Mouse (Mus musculus) E14TG2a.4 (cell line): Measurements from ENCODE around the gene B3gnt7.
A peak's percentile ranks its signal among the peaks of the same experiment; 100 is the strongest.

Experiments
- H3K27me3 ChIP-seq: 2 replicates; pipeline ENCODE4 v1.6.1; 2014; ENCODE audit warnings: low read length, control low read depth; ENCODE audit not compliant: insufficient read depth
- H3K36me3 ChIP-seq: 2 replicates; pipeline ENCODE4 v1.6.1; 2014; ENCODE audit warnings: low read length, control low read depth; ENCODE audit not compliant: insufficient read depth
- H3K4me1 ChIP-seq: replicated peaks from 2 replicates; pipeline ENCODE4 v1.6.1; 2014; ENCODE audit warnings: low read depth, low read length, control low read depth
- H3K4me3 ChIP-seq: replicated peaks from 2 replicates; pipeline ENCODE4 v1.5.1; 2014; ENCODE audit warnings: mild to moderate bottlenecking, low read length
- H3K9me3 ChIP-seq: 2 replicates; pipeline ENCODE4 v1.6.1; 2014; ENCODE audit warnings: low read length, control low read depth
- CTCF ChIP-seq: conservative IDR thresholded peaks from 2 replicates; pipeline ENCODE4 v1.5.1; 2014; ENCODE audit warnings: low read length
- NANOG ChIP-seq: IDR thresholded peaks from 2 replicates; pipeline ENCODE4 v1.6.1; 2014; ENCODE audit warnings: borderline replicate concordance, low read length, mixed read lengths
- POU5F1 ChIP-seq: IDR thresholded peaks from 2 replicates; pipeline ENCODE4 v1.6.1; 2014; ENCODE audit warnings: low read length, borderline replicate concordance

The B3gnt7 gene

GRCm38 (mm10) chr1:86269190-86269508 is 33.5 kb upstream of the B3gnt7 start:
- Histone ChIP-seq H3K27me3 (no peaks in the 10 kb centered on the region), H3K9me3 (no peaks in the 10 kb centered on the region), H3K36me3 (no peaks in the 10 kb centered on the region), H3K4me3 (peak overlapping the region; percentile 7; the same call in 1 of the 2 replicates), H3K4me1 (peaks cover 30% of the 10 kb centered on the region)
- TF ChIP-seq NANOG (no peak), POU5F1 (no peak), CTCF (no peak)

- Histone ChIP-seq H3K4me3 (no peak overlapping the region), H3K4me1 (peaks cover 33% of the 10 kb centered on the region), H3K27me3 (no peaks in the 10 kb centered on the region), H3K36me3 (no peaks in the 10 kb centered on the region), H3K9me3 (no peaks in the 10 kb centered on the region)
- TF ChIP-seq POU5F1 (no peak), NANOG (no peak), CTCF (no peak)
Observed at GRCm38 (mm10) chr1:86271707-86272106, 30.9 kb upstream of the B3gnt7 start.

GRCm38 (mm10) chr1:86277055-86277454 is 25.6 kb upstream of the B3gnt7 start:
- H3K4me3 ChIP-seq: no peak overlapping the region
- H3K36me3 ChIP-seq: no peaks in the 10 kb centered on the region
- H3K9me3 ChIP-seq: no peaks in the 10 kb centered on the region
- peaks cover 23% of the 10 kb centered on the region for H3K4me1 ChIP-seq
- no peaks in the 10 kb centered on the region for H3K27me3 ChIP-seq
- TF ChIP-seq POU5F1: no peak
- TF ChIP-seq NANOG: no peak
- TF ChIP-seq CTCF: no peak

GRCm38 (mm10) chr1:86281781-86282536 is 20.7 kb upstream of the B3gnt7 start:
- no peaks in the 10 kb centered on the region for H3K9me3 ChIP-seq
- TF ChIP-seq NANOG: no peak
- TF ChIP-seq CTCF: no peak

GRCm38 (mm10) chr1:86284101-86284500 is 18.5 kb upstream of the B3gnt7 start:
- TF ChIP-seq CTCF: no peak
- TF ChIP-seq NANOG: no peak
- no peak overlapping the region for H3K4me3 ChIP-seq
- H3K4me1 ChIP-seq: peaks cover 33% of the 10 kb centered on the region
- no peaks in the 10 kb centered on the region for H3K27me3 ChIP-seq
- no peaks in the 10 kb centered on the region for H3K9me3 ChIP-seq
- H3K36me3 ChIP-seq: no peaks in the 10 kb centered on the region

More at GRCm38 (mm10) chr1:86281781-86282536, 20.7 kb upstream of the B3gnt7 start:
- peaks cover 46% of the 10 kb centered on the region for H3K4me1 ChIP-seq
- no peaks in the 10 kb centered on the region for H3K27me3 ChIP-seq
- H3K36me3 ChIP-seq: no peaks in the 10 kb centered on the region
- H3K4me3 ChIP-seq: no peak overlapping the region

- peaks cover 36% of the 10 kb centered on the region for H3K4me1 ChIP-seq
- no peaks in the 10 kb centered on the region for H3K27me3 ChIP-seq
- no peaks in the 10 kb centered on the region for H3K9me3 ChIP-seq
Observed at GRCm38 (mm10) chr1:86285295-86285694, 17.3 kb upstream of the B3gnt7 start.

GRCm38 (mm10) chr1:86287473-86287872 is 15.2 kb upstream of the B3gnt7 start:
- H3K9me3 ChIP-seq: no peaks in the 10 kb centered on the region
- no peak for TF ChIP-seq POU5F1
- no peak for TF ChIP-seq NANOG
- no peak for TF ChIP-seq CTCF
- H3K4me1 ChIP-seq: peaks cover 40% of the 10 kb centered on the region
- H3K27me3 ChIP-seq: no peaks in the 10 kb centered on the region
- H3K4me3 ChIP-seq: no peak overlapping the region
- H3K36me3 ChIP-seq: no peaks in the 10 kb centered on the region

More at GRCm38 (mm10) chr1:86285295-86285694, 17.3 kb upstream of the B3gnt7 start:
- Histone ChIP-seq H3K4me3 (no peak overlapping the region), H3K36me3 (no peaks in the 10 kb centered on the region)
- TF ChIP-seq NANOG (no peak), CTCF (no peak), POU5F1 (no peak)

- H3K9me3 ChIP-seq: no peaks in the 10 kb centered on the region
- no peaks in the 10 kb centered on the region for H3K27me3 ChIP-seq
- no peak for TF ChIP-seq NANOG
- TF ChIP-seq CTCF: no peak
- TF ChIP-seq POU5F1: no peak
- H3K4me1 ChIP-seq: peaks cover 38% of the 10 kb centered on the region
- H3K4me3 ChIP-seq: no peak overlapping the region
- no peaks in the 10 kb centered on the region for H3K36me3 ChIP-seq
Observed at GRCm38 (mm10) chr1:86290452-86290851, 12.2 kb upstream of the B3gnt7 start.

- TF ChIP-seq POU5F1: no peak
- no peak for TF ChIP-seq NANOG
- no peak for TF ChIP-seq CTCF
- Histone ChIP-seq H3K27me3 (no peaks in the 10 kb centered on the region), H3K9me3 (no peaks in the 10 kb centered on the region), H3K4me1 (peaks cover 34% of the 10 kb centered on the region), H3K4me3 (no peak overlapping the region), H3K36me3 (no peaks in the 10 kb centered on the region; the same call in 1 of the 2 replicates)
Observed at GRCm38 (mm10) chr1:86293091-86293490, 9.5 kb upstream of the B3gnt7 start.
